Mouse (Mus musculus) neutrophil, adult 5-6 weeks (primary cell): ENCODE measurements around the gene Ccl1. TPM values are rescaled to one million over a fixed set of nuclear protein-coding genes. Genes with fewer than 3 reads are reported as not detected.
A peak's percentile ranks its signal among the peaks of the same experiment; 100 is the strongest.

Source experiments
- ATAC-seq: fragments of 151-379, 151-347 bp; 2 replicates; pipeline ENCODE4 v1.8.0; 2017; ENCODE audit warnings: mild to moderate bottlenecking, moderate TSS enrichment; ENCODE audit not compliant: insufficient number of reproducible peaks, poor library complexity, low FRiP score, severe bottlenecking; ENCODE audit errors: extremely low read depth
- total RNA-seq: library from RNA; stranded (forward); fragments of 200-1000 nt; gene quantifications from 2 replicates; pipeline ENCODE4 v1.2.3, GENCODE M21; 2017

Gene Ccl1
- total RNA-seq, result not detected in 2 replicates

DNA sequence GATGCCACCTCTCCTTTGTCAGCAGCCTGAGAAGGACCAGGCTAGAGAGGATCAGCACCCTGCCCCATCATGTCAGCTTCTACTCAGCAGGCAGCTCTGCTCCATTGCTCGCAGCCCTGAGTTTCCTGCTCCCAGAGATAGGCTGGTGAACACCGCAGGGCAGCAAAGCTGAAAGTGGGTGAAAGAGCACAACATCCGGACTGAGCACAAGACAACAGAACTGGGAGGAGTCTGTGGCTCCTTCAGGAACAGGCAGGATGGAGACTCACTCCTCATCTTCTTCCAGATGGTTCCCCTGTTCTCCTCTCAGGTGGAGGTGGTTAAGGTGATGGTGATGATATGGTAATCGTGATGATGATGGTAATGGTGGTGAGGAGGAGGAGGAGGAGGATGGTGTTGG lies at the start of gene Ccl1:
TSS of gene Ccl1 (minus strand) at position 101 of the 400 bp plus-strand sequence.
- no peak for ATAC-seq

- no peak for ATAC-seq
These were observed 45.5 kb upstream of the Ccl1 start for GRCm38 (mm10) chr11:82351039-82351438.

DNA sequence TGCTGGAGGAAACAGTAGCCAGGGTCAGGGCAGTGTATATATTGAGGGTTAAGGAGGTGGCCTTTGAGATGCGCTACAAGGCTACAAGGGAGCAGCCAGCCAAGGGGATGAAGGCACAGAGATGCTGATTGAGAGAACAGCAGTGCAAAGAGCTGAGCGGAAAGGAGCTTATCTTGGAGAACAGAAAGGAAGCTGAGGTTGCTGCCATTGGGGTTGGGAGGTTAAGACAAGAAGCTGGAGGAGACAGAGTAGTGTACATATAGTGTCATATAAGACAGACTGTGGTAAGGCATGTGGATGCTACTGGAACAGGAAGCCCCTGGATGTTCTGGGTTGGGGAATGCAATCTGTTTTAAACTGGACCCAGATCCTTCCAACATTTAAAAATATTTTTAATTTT lies 35.4 kb upstream of the Ccl1 start:
- no peak for ATAC-seq

GRCm38 (mm10) chr11:82340416-82340815 lies 34.9 kb upstream of the Ccl1 start:
- ATAC-seq, result no peak

DNA sequence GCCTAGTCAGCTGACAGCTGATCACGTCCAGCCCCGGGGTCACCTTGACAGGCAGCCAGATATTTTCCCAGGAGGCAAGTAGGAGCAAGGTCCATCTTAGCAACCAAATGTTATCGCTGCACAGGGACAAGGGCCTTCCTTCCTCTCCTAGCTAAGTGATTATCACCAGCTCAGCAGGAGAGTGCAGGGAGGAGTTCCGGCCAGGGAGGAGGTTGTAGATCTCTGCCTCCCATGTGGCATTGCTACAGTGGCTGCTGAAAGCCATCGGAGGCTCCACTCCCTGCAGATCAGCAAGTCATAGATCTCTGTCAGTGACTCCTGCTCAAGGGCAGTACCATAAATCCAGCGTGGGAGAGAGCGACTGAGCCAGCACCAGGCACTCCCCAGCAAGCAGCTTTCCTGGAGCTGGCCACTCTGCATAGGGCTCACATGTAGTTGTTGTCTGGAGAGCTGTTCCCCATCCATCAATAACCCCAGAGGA lies 34.5 kb upstream of the Ccl1 start:
- ATAC-seq, result no peak

GRCm38 (mm10) chr11:82313153-82313552 lies 7.7 kb upstream of the Ccl1 start:
- no peak for ATAC-seq

DNA sequence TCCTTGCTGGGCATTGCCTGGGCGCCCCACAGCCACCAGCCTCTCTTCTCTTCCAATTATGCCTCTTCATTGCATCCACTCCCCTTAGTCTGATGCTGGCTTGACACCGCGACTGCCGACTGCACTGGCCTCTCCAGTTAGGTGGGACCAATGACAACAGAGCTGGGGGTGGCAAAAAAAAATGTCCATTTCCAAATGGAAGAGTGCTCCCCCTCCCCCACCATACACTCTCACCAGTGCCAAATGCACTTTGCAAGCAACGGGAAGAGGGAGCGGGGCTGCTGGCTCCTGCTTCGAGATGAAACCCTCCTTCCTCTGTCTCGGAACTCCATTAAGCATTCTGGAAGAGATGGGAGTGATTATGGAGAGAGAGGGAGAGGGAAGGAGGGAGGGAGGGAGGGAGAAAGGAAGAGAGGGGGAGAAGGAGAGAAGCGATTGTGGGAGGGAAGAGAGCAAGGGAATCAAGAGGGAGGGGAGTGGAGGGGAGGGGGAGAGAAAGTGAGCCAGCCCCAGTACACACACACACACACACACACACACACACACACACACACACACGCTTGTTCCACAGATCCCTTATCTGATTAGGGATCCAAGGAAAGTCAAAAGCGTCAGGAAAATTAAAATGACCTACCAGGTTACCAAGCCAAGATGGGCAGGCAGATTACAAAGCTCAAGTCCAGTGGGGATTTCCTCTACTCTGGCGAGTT lies 5.0 kb upstream of the Ccl1 start:
- ATAC-seq, result no peak

DNA sequence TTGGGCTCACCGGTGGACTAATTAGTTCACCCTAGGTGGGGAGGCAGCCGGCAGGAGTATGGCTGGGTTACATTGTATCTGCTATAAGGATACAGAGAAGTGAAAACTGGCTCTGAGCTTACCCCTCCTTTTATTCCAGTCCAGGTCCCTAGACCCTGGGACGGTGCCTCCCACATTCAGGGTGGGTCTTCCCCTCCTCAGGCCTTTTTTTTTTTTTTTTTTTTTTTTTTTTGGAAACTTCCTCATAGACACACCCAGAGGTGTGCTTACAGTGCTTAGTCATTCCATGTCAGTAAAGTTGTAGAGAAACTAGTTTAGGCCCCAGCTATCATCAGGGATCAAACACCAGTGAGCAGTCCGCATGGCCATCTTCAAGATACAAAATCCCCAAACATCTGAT lies 7.6 kb downstream of the Ccl1 start:
- ATAC-seq, result no peak

DNA sequence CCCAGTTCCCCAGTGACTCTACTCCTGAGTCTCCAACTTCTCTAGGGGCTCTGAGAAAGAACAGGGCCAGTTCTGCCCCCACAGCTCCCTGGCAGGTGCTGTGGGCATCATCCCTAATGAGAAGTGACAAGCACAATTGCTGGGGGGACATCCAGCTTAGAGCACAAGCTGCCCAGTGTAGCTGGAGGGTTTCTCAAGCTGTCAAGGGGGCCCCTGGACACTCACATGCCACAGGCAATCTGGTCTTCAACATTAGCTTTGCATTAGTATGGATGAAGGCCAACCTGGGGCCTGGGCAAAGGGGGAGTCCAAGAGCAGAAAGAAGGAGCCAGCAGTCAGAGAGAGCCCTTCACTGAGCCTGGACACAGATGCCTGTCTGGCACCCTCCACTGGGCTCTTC lies 14.6 kb downstream of the Ccl1 start:
- no peak for ATAC-seq

DNA sequence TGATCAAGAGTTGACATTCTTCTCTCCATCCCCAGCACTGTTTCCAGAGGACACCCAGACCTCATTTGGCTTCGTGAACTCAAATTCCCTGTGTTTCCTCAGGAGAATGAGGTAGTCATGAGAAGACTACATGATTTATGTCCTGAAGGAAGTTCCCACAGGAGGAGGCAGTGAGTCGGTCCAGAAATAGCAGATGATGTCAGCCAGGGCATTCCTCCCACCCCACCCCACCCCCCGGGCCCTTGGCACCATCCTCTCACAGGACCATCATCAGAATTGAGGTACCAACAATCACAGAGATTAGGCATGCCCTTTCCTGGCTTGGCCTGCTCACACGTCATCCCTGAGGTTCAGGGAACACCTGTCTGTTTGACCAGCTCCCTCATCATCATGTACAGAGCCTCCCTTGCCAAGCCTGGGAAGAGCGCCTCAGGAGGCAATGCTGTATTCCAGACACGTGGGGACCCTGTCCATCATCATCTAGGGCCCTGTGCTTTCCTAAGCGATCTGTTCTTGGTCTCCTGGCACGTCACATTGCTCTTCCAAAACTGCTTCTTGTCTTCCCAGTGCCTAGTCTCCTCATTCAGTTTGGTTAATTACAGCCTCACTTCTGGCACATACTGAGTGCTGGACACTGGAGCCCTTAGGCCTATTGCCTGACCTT lies 31.2 kb downstream of the Ccl1 start:
- ATAC-seq, result no peak

DNA sequence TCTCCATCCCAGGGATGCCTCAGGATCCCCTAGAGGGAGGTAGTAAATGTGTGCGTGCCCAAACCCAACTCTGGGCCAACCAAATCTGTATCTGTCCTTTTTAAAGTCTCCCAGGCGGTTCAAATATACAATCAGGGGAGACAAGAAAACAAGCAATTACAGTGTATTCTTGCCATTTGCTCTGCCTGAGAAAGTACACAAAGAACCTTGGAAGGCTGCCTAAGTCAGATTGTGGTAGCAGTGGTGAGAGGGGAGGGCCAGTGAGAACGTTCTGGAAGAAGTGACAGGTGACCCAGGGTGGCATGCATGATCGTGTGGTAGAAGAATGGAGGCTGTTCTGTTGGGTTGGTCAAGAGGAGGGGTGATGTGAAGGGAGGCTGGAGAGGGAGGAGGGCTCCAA lies 46.4 kb downstream of the Ccl1 start:
- no peak for ATAC-seq

DNA sequence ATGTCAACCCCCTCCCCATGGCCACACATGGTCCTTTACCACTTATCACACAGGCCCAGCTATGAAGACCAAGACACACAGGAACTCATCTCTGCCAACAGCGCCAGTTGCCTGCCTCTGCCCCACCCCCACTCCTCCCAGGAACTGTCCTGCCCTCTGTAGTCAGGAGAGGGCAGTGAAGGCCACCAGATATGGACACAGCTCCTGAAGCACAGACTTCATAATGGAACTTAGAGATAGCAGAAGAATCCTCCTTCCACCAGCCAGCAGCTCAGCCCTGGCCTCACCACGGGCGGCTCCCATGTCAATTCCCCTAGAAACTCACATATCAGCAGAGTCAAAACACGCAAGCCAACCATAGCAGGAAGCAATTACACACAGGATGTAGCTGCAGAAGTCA lies 49.9 kb downstream of the Ccl1 start:
- ATAC-seq, result 0 out of 2 replicates have a peak, but pooled peaks have one; percentile 16

GRCm38 (mm10) chr11:82253421-82253820 lies 52.1 kb downstream of the Ccl1 start:
- ATAC-seq, result no peak

GRCm38 (mm10) chr11:82251251-82251650 lies 54.2 kb downstream of the Ccl1 start:
- ATAC-seq, result no peak

DNA sequence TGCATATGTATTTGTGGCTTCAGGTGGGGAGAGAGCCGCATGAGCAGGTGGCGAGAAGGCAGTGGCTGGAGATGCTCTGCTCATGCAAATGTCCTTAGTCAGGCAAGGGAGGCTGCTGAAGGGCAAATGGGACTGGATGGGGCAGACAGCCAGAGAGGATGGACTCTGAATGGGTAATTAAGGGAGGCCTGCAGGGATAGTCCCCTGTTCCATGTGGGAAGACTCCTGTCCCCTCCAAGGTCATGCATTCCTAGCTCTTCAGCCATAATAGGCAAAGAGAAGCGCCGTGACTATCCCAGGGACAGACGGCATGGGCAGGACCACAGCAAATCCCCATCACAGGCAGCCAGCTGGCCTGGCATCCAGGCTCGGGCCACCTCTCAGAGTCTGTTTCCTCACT lies 55.5 kb downstream of the Ccl1 start:
- no peak for ATAC-seq

- no peak for ATAC-seq
These were observed 68.1 kb downstream of the Ccl1 start for GRCm38 (mm10) chr11:82237439-82237838.

GRCm38 (mm10) chr11:82235551-82236207 lies 69.8 kb downstream of the Ccl1 start:
- peak; percentile 37; the same call in 1 of the 2 replicates for ATAC-seq

GRCm38 (mm10) chr11:82233991-82234390 lies 71.5 kb downstream of the Ccl1 start:
- ATAC-seq, result no peak

GRCm38 (mm10) chr11:82226976-82227375 lies 78.5 kb downstream of the Ccl1 start:
- ATAC-seq, result no peak

DNA sequence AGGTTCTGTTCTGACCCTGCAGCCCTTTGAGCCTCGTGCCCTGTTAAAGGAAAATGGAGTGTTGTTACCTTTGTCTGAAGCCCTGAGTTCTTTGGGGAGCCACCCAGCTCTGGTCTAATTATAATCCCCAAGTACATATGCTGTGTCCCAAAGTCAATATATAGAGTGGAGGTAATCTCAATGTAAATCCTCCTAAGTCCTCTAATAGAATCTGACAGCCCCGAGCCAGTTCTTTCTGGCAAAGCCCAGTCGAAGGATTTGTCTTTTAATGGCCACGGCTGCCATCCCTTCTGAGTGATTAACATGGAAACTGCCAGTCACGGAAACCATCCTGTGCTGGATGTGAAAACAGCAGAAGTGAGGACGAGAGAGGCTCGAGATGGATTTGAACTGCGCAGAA lies 79.6 kb downstream of the Ccl1 start:
- no peak for ATAC-seq
